Mouse (Mus musculus): ENCODE data around the gene 4933415A04Rik.
A peak's percentile ranks its signal among the peaks of the same experiment; 100 is the strongest.

The 4933415A04Rik gene

DNA sequence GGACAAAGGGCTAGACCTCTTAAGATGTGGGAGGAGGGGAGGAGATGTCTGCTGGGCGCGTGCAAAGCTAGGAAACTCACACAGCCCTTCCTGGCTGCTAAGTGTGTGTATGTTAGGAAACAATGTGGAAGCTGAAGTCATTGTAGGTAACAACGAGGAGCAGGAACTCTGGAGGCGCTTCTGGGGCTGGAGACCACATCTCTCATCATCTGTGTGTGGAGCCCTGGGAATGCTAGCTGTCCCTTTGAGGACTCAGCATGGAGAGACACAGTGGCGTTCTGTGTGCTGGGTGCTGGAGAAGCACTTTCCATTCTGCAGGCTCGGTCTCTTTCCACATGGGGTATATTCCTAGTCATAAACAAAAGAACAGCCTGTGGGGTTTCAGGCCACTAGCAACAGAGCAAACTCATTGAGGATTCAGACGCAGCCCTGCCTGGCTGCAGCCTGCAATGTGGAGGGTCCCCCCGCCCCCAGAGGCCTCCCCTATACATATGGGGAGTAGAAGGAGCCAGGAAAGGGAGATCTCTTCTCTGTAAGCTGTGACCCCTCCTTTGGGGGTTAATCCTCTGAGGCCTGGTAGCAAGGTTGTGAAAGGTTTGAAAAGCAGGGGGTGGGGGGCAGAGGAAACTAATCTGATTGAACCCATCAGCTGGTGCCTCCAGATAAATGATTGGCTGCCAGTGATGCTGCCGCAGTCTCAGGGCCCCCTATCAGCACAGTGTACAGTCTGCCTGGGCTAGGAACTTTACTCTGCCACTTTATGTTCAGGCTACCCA is 11.3 kb upstream of the 4933415A04Rik start:
- DNase-seq, result peak; percentile 62 to 77

DNA sequence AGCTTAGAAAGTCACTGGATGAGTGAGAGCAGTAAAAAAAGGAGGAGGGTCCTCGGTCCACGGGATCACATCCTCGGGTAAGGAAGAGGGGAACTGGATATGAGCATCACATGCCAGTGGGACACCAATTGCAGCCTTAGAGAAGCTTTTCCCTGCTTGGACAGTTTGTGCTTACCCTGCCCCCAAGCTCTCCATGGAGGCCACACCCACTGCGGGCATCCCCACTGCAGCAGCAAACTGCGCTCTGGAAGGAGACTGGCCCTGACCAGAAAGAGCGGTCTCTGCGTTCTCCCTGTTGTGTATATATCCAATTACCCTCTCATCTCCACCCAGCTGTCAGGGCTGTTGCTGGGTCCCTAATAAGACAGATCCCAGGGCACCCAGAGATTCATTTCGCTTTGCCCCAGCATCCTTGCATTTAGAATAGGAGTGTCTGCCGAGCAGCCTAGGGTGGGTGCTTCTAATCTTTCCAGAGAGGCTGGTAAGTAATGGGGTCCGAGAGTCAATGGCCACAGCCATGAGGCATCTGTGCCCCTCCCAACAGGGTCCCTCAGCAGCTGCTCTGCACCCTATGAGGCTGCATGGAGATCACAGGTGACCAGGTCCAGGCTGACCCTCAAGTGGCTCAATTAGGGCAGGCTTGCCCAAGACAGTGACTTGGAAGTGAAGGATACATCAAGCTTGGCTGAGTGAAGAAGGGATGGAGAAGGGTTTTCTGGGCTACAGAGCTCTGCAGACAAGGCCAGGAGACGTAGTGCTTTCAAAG is 8.9 kb upstream of the 4933415A04Rik start:
- no peak for DNase-seq

DNA sequence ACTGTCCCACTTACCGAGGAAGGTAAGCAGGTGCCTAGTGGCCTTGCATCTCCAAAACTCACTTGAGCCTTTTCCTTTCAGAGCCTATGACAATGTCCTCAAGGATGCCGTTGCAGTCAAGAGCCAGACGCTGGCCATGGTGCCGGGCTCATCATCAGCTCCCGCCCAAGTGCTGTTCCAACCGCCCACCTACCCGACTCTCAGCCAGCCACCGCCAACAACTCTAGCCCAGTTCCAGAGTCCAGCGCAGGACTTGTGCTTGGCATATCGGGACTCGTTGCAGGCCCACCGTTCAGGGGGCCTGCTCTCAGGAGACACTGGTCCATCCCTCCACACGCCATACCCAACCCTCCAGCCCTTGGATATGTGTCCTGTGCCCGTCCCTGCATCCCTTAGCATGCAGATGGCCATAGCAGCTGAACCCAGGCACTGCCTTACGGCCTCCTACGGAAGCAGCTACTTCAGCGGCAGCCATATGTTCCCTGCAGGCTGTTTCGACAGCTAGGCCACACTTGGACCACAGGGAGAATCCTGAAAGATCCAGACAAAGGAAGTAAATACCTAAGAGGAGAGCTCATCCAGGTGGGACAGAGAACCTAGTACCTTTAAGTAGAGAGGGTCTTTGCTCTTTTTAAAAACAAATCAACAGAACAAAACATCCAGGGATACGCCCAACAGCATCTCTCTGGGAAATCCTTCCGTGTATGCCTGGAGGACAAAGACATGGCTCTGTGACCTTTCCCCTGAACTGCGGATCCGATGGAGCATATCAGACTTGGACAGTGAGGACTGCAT is 1.4 kb upstream of the 4933415A04Rik start:
- no peak for DNase-seq

DNA sequence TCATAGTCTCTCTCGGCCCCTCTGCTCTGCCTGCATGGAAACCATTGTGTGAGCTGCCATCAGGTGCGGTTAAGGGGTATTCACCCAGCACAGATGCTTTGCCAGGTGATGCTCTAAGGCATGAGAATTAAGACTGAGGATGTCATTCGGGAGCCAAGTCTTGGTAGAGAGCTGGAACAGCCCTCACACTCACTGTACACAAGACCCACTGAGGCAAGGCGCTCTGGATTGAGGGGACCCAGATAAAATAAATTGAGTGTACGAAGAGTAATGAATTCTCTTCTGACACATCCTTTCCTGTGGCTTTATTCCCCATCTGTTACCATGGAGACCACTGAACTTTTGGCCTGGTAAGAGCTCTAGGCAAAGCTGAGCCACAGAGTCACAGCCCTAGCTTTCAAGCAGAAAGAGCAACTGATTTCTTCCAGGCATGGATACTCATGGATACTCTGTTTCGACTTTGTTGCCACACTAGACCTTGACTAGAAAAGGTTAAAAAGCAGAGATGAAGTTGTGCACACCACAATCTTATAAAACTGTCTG is 2.8 kb downstream of the 4933415A04Rik start:
- no peak for DNase-seq

DNA sequence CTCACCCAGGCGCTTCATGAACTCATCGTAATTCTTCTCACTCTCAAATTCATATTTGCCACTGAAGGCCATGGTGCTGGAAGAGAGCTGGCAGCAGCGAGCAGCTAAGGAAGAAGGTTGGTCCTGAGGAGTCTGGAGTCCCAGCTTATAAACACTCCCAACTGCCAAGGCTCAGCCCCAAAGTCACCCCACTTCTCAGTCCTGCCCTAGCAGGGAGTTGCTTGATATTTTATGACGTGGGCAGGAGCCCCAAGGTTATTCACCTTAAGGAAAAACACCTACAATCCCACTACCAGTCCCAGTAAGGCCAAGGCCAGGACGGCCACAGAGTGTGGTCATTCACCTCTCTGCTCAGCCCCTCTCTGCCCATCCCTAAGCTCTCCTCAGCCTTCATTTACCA is 14.6 kb downstream of the 4933415A04Rik start, which contains the start of gene Fabp6:
Gene Fabp6 (minus strand): TSS at position 101 of the 400 bp plus-strand sequence.
- DNase-seq, result no peak

DNA sequence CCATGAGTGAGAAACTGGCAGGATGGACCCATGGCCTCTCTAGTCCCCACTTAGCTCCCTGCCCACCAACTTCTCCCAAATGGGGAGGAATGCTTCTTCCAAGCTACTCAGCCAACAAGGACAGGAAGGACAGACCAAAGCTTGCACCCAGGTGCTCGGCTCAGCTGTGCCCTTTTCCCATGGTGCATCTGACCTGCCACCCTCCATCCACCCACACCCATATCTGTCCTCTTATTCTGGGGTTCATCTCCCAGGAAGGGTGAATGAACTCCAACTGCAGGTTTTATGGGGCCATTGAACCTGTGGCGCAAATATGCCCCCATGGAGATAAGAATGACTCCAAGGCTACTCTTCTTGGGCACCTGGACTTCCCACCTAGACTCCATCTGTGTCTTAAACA is 17.4 kb downstream of the 4933415A04Rik start:
- DNase-seq, result no peak

DNA sequence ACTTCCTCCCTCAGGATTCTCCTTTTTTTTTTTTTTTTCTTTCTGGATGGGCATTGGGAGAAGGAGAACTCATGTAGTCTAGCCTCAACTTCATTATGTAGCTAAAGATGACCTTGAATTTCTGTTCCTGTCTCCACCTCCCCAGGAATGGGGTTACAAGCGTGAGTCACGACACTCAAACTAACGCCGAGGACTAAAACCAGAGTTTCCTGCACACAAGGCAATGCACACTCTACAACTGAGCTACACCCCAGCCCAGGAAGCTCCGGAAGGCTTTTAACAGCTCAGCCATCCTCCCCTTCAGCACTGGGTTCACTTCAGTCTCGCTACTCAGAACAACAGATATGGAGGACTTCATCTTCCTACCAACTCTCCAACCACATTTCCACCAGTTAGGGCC is 18.1 kb downstream of the 4933415A04Rik start:
- no peak for DNase-seq

DNA sequence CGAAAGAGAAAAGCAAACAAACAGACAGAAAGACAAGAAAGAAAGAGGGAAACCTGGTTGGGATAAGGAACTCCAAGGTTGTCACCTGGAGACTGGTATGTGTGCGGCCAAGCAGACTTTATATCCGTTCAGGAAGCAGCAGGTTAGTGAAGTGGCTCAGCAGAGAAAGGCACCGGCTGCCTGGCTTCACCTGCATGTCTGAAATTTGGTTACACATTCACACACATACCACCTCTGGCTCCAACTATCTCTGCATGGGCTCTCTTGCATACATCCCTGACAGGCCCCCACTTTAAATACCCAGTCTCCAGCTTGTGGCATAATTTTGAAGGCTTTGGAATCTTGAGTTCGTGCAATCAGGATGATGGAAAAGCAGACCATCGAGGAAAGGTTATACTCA is 19.0 kb downstream of the 4933415A04Rik start:
- no peak for DNase-seq

DNA sequence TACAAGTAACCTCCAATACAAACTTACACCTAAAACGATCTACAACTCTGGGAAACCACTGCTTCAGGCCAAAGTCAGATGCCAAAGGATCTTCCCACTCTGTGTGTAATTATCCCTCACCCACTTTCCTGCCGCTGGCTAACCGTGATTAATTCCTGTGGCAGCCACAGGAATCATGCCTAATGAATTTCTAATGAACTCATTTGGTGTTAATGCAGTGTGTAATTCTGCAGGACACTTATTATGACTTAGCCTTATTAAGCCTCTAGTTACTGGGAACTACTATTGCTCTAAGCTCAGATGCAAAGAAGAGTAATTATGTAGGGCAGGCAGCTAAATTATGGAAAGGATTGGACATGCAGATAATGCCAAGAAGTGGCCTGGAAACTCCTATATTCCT is 21.6 kb downstream of the 4933415A04Rik start:
- DNase-seq, result no peak

DNA sequence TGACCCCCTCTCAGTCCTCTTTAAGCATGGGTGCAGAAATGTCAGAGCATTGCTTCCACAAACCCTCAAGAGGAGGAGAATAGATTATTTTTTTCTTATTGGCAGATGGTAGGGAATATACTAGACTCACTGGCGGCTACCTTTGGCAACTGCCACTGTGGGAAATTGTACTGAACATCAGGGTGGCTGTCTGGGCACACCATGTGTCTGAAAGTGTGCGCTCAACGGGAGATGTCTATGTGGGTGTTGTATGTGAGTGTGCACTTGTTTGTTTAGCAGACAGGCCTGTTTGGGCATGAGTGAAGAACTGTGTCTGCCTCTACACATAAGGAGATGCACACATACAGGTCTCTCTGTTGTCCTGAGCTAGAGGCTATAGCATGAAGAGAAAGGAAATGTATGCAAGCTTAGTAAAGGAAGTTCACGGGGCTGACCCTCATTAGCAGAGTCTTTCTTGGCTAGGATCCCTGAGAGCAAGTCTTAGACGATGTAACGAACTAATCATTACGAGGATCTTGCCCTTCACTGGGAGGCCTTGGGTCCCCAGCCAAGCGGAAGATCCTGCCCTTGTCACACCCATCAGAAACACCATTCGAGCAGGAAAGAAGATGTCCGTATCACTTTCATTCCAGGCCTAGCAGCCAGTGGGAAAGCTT is 23.3 kb downstream of the 4933415A04Rik start:
- DNase-seq, result peak; percentile 24 to 48

DNA sequence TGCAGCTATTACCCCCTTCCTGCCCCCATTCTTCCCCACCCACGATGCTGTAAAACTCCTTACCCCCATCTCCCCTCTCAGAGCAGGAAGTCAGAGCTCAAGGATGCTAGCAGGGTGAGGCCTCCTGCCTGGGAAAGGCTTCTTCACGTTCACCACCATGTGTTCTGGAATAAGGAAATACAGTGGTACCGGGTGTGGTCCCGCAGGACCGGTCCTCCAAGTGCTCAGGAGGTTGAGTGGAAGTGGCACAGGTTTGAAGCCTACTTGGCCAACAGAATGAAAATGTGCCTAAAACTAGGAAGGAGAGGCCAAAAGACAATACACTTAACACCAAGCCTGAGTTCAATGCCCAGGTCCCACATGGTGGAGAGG is 23.8 kb downstream of the 4933415A04Rik start:
- DNase-seq, result no peak

DNA sequence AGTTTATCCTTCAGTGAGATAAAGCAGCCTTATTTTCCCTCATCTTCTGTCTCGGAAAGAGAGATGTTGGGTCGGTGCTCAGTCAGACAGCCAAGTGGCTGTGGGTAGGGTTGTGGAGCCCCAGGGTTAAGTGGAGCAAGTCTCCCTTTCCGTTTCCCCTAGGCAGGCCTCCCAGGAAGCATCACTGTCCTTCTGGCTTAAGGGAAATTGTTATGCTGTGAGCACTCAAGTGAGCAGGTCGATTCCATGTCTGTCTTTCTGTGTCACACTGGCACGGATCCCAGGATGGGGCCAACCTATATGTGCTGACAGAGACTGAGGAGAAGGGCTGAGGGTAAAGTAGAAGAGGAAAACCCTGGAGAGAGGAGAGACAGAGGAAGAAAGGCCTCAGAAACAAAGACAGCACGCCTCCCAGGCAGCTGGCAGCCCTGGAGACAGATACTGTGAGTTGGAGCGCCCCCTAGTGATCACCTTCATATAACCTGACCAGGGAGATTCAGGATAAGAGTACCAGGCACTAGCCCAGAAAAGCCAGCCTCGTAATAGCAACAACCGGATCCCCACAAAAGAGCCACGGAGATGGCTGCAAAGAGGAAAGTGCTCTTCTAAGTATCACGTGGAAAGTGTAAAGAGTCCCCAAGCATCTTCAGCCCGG is 26.1 kb downstream of the 4933415A04Rik start:
- DNase-seq, result peak; percentile 51 to 82

DNA sequence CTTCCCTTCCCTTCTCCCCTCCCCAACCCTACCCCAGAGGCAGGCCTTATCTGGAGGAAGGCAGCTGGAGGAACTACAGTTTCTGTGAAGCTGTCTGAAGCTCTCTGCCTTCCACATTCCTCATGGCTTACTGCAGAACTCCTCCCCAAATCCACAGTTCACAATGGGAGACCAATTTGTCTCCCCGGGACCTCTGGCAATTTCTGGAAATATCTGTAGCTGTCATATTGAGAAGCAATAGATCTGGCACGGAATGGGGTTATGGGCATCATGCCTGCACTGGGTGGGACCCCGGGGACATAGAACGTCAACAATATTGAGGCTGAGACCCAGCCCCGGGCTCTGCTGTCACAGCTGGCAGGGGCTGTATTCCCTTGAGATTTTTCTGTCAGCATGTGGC is 31.1 kb downstream of the 4933415A04Rik start:
- peak; percentile 57 to 61 for DNase-seq

DNA sequence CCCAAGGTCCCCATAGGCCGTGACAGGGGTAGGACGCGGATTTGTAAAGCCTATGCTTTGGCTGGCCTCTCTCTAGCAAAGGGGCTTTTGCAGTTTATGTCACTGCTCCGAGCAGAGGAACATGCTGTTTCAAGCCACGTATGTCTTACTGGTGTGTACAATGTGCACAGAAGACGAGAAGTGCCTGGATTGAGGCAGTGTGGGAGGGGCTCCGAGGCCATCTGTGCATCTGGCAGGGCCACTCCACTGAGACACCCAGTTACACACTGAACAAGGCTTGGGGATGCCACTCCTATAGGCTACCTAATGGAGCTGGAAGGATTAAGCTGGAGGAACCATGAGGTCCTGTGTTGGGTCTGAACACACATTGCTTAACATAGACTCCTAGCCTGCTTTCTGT is 31.6 kb downstream of the 4933415A04Rik start:
- DNase-seq, result peak; percentile 9 to 30

DNA sequence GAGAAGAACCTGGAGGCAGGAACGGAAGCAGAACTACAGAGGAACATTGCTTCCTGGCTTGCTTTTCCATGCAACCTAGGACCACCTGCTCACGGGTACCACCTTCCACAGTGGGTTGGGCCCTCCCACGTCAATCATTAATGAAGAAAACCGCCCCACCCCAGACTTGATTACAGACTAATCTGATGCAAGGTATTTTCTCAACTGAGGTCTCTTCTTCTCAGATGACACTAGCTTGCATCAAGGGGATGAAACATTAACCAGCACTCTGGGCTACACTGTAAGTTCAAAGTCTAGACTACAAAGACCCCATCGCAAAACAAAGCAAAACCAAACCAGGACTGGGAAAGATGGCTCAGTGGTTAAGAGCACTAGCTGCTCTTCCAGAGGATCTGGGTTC is 34.9 kb downstream of the 4933415A04Rik start:
- no peak for DNase-seq

DNA sequence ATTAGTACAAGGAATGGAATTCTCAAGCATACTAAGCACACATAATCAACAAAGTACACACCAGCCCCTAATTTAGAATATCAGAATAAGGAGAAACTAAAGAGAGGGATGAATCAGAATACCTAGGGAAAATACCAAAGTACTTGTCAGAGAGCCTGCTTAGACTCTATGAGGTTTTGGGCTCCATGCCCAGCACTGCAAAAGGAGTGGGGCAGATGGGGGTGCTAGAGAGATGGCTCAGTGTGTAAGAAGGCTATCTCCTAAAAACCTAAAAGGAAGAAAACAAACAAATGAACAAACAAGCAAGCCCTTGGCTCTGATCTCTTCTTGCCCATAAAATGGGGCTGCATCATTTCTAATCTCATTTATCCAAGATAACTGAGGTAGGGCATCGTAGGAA is 37.5 kb downstream of the 4933415A04Rik start:
- no peak for DNase-seq

DNA sequence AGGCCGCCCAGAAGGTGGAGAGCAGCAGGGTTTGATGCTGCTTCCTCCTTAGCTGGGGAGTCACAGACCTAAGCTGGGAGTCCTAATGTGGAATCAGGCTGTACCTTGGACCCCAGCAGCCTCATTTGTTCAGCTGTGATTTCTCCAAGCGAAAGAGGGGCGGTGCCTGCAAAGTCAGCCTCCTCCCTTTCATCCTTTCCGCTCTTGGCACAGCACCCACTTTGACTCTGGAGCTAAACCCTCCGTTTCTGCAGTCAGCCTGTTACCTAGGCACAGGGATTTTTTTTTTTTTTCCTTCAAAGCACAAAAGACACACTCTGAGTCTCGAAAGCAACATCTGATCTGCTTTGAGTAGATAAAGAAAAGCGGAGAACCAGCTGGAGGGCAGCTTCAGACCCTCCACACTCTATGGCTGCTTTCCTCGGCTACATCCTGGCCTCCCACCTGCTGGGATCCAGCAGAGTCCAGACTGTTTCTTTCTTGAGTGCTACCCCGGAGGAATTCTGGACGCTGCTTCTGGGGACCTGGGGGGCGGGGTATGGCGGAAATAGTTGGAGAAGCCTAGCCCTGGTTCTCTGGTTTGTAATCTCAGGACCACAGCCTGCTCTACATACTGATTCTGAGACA is 39.6 kb downstream of the 4933415A04Rik start:
- peak; percentile 52 to 58 for DNase-seq

DNA sequence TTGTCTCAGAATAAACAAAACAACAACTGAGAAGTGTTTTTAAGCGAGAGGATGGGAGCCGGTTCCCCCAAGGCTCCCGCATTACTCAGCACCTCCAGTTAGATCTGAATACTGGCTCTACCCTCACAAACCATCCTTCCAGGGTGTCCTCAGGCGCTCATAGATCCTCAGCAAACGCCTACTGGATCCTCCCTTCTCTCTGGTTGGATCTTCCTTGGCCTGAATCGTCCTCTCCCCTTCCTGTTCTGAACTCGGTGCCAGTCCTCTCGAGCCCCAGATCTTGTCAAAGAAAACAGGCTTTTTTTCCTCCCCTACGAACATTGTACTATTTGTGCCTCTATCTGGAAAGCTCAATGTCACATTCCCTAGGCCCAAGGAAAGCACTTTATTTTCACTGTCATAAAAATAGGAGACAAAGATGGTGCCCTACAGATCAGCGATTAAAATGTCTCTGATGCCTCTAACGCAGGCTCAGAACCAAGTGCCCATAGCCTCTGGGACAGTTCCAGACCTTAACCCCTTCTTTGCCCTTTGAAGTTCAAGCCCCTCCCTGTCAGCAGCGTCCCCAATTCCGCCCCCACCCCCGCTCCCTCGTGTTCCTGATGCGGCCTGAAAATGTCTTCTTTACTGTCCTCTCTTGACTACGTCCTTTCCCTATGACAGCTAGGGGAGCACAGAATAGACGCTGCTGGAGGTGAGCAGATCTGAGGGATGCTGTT is 40.2 kb downstream of the 4933415A04Rik start:
- DNase-seq, result no peak

DNA sequence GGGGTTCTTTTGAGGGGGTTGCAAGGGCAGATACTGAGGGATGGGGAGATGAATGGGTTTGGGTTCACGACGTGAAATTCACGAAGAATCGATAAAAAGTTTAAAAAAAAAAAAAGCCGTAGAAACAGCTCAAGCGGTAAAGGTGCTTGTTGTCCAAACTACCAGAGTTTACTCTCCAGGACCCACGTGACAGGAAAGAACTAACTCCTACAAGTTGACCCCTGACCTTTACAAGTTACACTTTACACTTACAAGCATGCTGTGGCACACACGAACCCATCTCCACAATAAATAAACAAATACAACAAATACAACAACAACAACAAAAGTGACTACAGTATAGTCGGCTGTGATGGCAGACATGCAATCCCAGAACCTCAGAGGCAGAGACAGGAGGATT is 44.8 kb downstream of the 4933415A04Rik start:
- DNase-seq, result no peak

DNA sequence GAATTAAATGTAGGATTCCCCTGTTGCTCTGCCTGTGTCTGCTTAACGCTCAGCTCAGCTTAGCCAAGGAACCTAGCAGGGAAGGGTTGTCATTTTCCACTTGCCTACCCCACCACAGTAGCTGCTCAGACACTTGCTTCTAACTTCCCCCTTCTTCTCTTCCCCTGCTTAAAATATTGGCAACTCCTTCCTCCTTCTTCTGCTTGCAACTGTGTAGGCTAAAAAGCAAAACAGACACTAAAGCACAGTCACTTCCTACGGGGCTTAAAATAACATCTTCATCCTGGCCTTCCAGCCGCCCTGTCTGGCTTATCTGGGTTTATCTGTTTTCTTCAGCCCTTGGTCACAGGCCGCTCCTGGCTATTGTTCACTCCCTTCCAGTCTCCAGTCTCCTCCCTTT is 45.7 kb downstream of the 4933415A04Rik start:
- no peak for DNase-seq

DNA sequence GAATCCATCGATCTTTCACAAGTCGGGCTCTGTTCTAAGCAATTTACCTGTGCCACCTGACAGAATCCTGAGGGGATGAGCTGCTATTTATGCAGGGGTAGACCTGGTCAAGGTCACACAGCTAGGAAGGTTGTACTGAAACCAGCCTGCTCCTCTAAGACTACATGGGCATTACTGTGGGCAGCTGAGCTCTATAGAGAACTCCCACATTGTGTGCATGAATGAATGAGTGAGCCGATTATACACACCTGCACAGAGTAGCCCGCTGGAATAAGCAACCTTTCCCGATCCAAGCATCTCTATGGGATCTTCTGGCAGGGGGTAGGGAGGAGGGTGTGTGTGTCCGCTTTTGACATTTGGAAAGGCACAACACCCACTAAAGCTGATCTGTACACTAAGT is 46.3 kb downstream of the 4933415A04Rik start:
- no peak for DNase-seq

Measured in lung, postnatal 4 days (tissue).